ENCODE assay signal across 21 mouse cellular contexts in the genomic region with DNA sequence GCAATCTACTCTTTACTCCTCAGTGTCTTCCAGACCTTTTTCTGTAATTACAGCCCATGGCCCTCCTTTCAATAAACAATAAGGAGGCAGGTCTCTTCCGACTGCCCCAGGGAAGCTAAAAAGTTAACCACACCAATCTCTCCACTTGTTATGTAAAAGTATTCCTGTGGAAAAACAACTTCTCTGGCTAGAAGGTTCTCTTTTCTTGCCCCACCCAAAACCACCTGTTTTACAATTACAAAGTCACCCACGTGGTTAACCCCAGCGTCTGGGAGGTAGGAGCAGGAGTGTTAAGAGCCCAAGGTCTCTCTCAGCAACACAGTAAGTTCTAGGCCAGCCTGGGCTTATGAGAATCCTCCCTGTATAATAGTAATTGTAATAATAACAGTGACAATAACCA. TPM values are rescaled to one million over a fixed set of nuclear protein-coding genes. Genes with fewer than 3 reads are reported as not detected.
DNase-seq lines count a peak whose midpoint lies in the region; ATAC-seq and TF ChIP-seq lines count a peak whose summit lies in the region.
"Had no signal": no experiment of that assay in that cellular context is flagged by ENCODE, and none has a peak within 500 bp of the region (broad histone marks: within the 10 kb centered on the region; RNA-seq: fewer than 3 reads in every experiment).

No protein-coding gene starts in this region.

- dilution Hi-C loops in CH12.LX (cut with MboI; ENCODE audit: extremely low pct_ligation_motif_present, extremely low pct_unique_long_range_greater_than_20kb, low sequenced_read_pairs) = no loop called here

- DNase-seq in CH12.LX (ENCODE audit: extremely low read depth) (peak; percentile 2), R1 (ENCODE audit: low read depth, low spot score) (peak; percentile 97)
- DNase-seq in frontal cortex, postnatal 10 days (ENCODE audit: low spot score in 2 of 2) = no peak
- DNase-seq: adrenal gland, postnatal 10 days; B cell, adult 2 months; cerebellum, adult 11-12 months; cerebellum, adult 9-10 months; cerebellum, postnatal 25 days; gastrocnemius, postnatal 10 days had no signal

- H3K9ac ChIP-seq in CH12.LX (ENCODE audit: insufficient read depth, low read depth) (no peak overlapping the region), ES-Bruce4 (ENCODE audit: low read depth, poor library complexity, severe bottlenecking) (no peak overlapping the region)
- no peak overlapping the region for H3K9ac ChIP-seq in hindbrain, embryonic 12.5 days
- H3K9ac ChIP-seq: embryonic facial prominence, embryonic 12.5 days; forebrain, embryonic 15.5 days; heart, embryonic 12.5 days; hindbrain, embryonic 15.5 days had no signal

- no peak overlapping the region for H3K4me3 ChIP-seq in CH12.LX (replicated peaks in 1 of 3; ENCODE audit: low read depth in 2 of 3, low read length in 2 of 3, poor library complexity in 1 of 3)
- H3K4me3 ChIP-seq in ES-Bruce4 (ENCODE audit: low read depth, low read length) = no peak overlapping the region
- H3K4me3 ChIP-seq in hindbrain, embryonic 12.5 days = no peak overlapping the region
- H3K4me3 ChIP-seq: embryonic facial prominence, embryonic 12.5 days; forebrain, embryonic 15.5 days; heart, embryonic 12.5 days; hindbrain, embryonic 10.5 days; hindbrain, embryonic 15.5 days had no signal

- H3K9me3 ChIP-seq in CH12.LX (replicated peaks; ENCODE audit: low read length) = no peaks in the 10 kb centered on the region
- no peaks in the 10 kb centered on the region for H3K9me3 ChIP-seq in ES-Bruce4 (replicated peaks; ENCODE audit: control insufficient read depth, insufficient read depth, low read length, poor library complexity, severe bottlenecking)
- no peaks in the 10 kb centered on the region for H3K9me3 ChIP-seq in hindbrain, embryonic 12.5 days (replicated peaks)
- H3K9me3 ChIP-seq: embryonic facial prominence, embryonic 12.5 days; forebrain, embryonic 15.5 days; heart, embryonic 12.5 days; hindbrain, embryonic 10.5 days; hindbrain, embryonic 15.5 days had no signal

- TF ChIP-seq POLR2A in CH12.LX (IDR thresholded peaks at IDR 0.05; ENCODE audit: low read depth, low read length) (no peak), ES-Bruce4 (IDR thresholded peaks at IDR 0.05; ENCODE audit: insufficient read depth, low read length) (no peak)

- H3K27ac ChIP-seq in CH12.LX (ENCODE audit: insufficient read depth, low read depth) (no peak overlapping the region), ES-Bruce4 (ENCODE audit: insufficient read depth, low read length) (peak overlapping the region; percentile 62; the same call in 1 of the 2 replicates)
- H3K27ac ChIP-seq in hindbrain, embryonic 12.5 days = no peak overlapping the region
- H3K27ac ChIP-seq: embryonic facial prominence, embryonic 12.5 days; forebrain, embryonic 15.5 days; hindbrain, embryonic 10.5 days; hindbrain, embryonic 15.5 days had no signal

- H3K4me1 ChIP-seq in CH12.LX (ENCODE audit: control insufficient read depth in 1 of 2, insufficient read depth in 2 of 2) (peaks cover 0 to 7% of the 10 kb centered on the region in 2 experiments; a peak in 2 of 4 replicates), ES-Bruce4 (ENCODE audit: control insufficient read depth, insufficient read depth, low read length) (peaks cover 18% of the 10 kb centered on the region)
- H3K4me1 ChIP-seq in hindbrain, embryonic 12.5 days = peaks cover 7% of the 10 kb centered on the region; the same call in 1 of the 2 replicates
- H3K4me1 ChIP-seq: forebrain, embryonic 15.5 days; hindbrain, embryonic 15.5 days had no signal

- TF ChIP-seq EP300 in CH12.LX (IDR thresholded peaks at IDR 0.05; ENCODE audit: low read length) (no peak), ES-Bruce4 (IDR thresholded peaks at IDR 0.05; ENCODE audit: insufficient read depth, low read depth, low read length) (peak; percentile 81)

- no peak for TF ChIP-seq RAD21 in CH12.LX (IDR thresholded peaks at IDR 0.05; ENCODE audit: low read depth, low read length)

- H3K4me2 ChIP-seq in CH12.LX (ENCODE audit: insufficient read depth, low read depth, poor library complexity, severe bottlenecking) = no peak overlapping the region
- H3K4me2 ChIP-seq in hindbrain, embryonic 12.5 days (replicated peaks) = no peak overlapping the region
- H3K4me2 ChIP-seq: embryonic facial prominence, embryonic 12.5 days; forebrain, embryonic 15.5 days; heart, embryonic 12.5 days; hindbrain, embryonic 15.5 days had no signal

- in situ Hi-C loops in CH12.LX (cut with MboI; ENCODE audit: low pct_ligation_motif_present, low pct_unique_long_range_greater_than_20kb, low sequenced_read_pairs) = no loop called here

- no peaks in the 10 kb centered on the region for H3K79me2 ChIP-seq in CH12.LX (replicated peaks; ENCODE audit: control insufficient read depth, extremely low read depth, insufficient read depth, poor library complexity, severe bottlenecking)

- TF ChIP-seq CTCF in CH12.LX (conservative IDR thresholded peaks at IDR 0.05 in 1 of 2, IDR thresholded peaks at IDR 0.05 in 1 of 2; ENCODE audit: low read depth in 2 of 2, low read length in 2 of 2) = no peak
- TF ChIP-seq CTCF in ES-Bruce4 (IDR thresholded peaks at IDR 0.05; ENCODE audit: low read depth, low read length) = no peak

- WGBS in hindbrain, embryonic 12.5 days = 67% methylated on average over 3 of the region's 3 CpGs

- H3K36me3 ChIP-seq in CH12.LX (replicated peaks in 1 of 2; ENCODE audit: control insufficient read depth in 1 of 2, insufficient read depth in 1 of 2, low read length in 1 of 2) = no peaks in the 10 kb centered on the region
- H3K36me3 ChIP-seq in ES-Bruce4 (ENCODE audit: control insufficient read depth, insufficient read depth, low read length, poor library complexity, severe bottlenecking) = peaks cover 83% of the 10 kb centered on the region
- H3K36me3 ChIP-seq in hindbrain, embryonic 12.5 days = peaks cover 65% of the 10 kb centered on the region
- H3K36me3 ChIP-seq: hindbrain, embryonic 15.5 days had no signal

- ATAC-seq in hindbrain, embryonic 12.5 days (ENCODE audit: low FRiP score) = no peak
- ATAC-seq in cerebellum, adult (ENCODE audit: insufficient number of reproducible peaks, low FRiP score, low TSS enrichment) = no peak
- ATAC-seq: CD4-positive, CD25-positive, alpha-beta regulatory T cell, adult 4 months; forebrain, embryonic 15.5 days; intestine, embryonic 16.5 days; Patski had no signal

- no peaks in the 10 kb centered on the region for H3K27me3 ChIP-seq in CH12.LX (replicated peaks)
- H3K27me3 ChIP-seq in ES-Bruce4 (ENCODE audit: control insufficient read depth, insufficient read depth, low read length, poor library complexity, severe bottlenecking) = no peaks in the 10 kb centered on the region
- H3K27me3 ChIP-seq in hindbrain, embryonic 12.5 days = no peaks in the 10 kb centered on the region
- H3K27me3 ChIP-seq: embryonic facial prominence, embryonic 12.5 days; forebrain, embryonic 15.5 days; heart, embryonic 12.5 days; hindbrain, embryonic 15.5 days; Patski had no signal

TF ChIP-seq in CH12.LX, 34 proteins besides CTCF, POLR2A, EP300 and RAD21:
- TF ChIP-seq MAX (IDR thresholded peaks at IDR 0.05; ENCODE audit: low read length) (0 out of 2 replicates have a peak, but pooled peaks have one; percentile 39), MAFK (IDR thresholded peaks at IDR 0.05; ENCODE audit: insufficient replicate concordance, low read length) (no peak)

RNA-seq across cellular contexts. Expression of gene Fn1, which starts 7.0 kb away (rescaled TPM):
- total RNA-seq in CH12.LX (2012; rRNA removed) (0.13 and 0.17 TPM in 2 replicates), CH12.LX (2014; rRNA removed) (not detected in 2 replicates)
- polyA plus RNA-seq in CH12.LX (2012; ENCODE audit: insufficient read length, low read depth) (0.20 and 0.49 TPM in 2 replicates), ES-Bruce4 (2011; ENCODE audit: insufficient read depth, insufficient read length, low read depth, missing spikeins) (478 and 518 TPM in 2 replicates)
- polyA plus RNA-seq in hindbrain, embryonic 12.5 days (2016; fragmentation: Nextera tagmentation; extraction: Ambion mirVana) = 147 and 173 TPM in 2 replicates
- total RNA-seq: MEL had no signal

Comparison
In these comparisons a context has a peak if more than half of its experiments do, and no peak if none do; other contexts are left out.
1. DNase-seq: peak in CH12.LX (single experiment) and R1 (single experiment); none in frontal cortex, postnatal 10 days (0 of 2).
2. RNA of gene Fn1, which starts 7.0 kb away (polyA plus RNA-seq): 478 to 518 TPM in ES-Bruce4 and 147 to 173 TPM in hindbrain, embryonic 12.5 days; 0.20 to 0.49 TPM in CH12.LX; every median in the first group is over 10 times any median in the second.